Mouse (Mus musculus) CD4-positive helper T cell, adult 2 months (primary cell): Measurements from ENCODE around the gene Arid1b.

Source experiments
- DNase-seq: peaks from one replicate; pipeline ENCODE4 v3.0.0-alpha.2; 2012; ENCODE audit warnings: low read depth, missing footprints, low spot score

The Arid1b gene

DNA sequence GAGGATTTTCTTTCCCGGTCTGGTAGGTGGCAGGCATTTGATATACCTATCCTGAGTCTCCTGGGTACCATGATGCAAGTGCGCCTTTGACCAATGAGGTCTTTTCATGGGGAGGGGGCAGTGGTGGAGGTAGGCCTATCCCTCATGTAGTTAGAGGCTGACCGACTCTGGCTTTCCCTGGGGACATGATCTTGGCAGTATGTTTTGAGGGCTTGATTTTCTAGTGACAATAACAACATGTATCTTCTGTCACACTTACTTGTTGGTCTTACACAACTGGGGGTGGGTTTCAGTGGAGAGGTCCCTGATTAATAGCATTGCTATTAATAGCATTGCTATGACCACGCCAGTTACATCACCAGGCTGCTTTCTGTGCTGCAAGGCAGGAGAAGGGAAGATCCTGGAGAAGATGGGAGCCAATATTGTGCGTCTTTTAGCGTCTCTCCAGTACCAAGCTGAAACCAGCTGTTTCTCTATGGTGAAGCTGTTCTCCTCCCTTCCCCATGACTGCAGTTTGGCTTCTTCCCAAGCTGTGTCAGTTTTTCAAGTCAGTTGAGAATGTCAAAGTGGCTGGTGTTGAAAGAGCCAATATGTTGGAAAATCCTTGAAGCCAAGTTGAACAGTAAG is 216.1 kb downstream of the Arid1b start:
- DNase-seq: no peak

DNA sequence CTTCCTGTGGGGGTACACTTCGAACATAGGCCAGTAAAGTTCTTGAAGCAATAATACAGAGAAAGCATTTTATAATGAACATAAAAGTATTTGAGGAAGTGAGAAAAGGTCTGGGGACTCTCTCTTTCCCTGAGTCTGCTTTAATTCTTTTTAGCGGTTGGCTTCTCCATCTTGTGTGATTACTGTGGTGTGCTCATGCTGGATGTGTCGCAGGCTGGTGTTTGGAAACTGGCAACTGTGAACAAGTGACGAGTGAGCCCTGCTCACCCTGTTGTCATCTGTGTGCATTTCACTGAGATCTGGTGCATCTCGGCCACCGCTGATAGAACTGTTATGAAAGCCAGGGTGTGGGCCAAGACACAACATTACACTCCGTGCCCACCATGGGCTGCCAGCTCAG is 216.8 kb downstream of the Arid1b start:
- no peak for DNase-seq

DNA sequence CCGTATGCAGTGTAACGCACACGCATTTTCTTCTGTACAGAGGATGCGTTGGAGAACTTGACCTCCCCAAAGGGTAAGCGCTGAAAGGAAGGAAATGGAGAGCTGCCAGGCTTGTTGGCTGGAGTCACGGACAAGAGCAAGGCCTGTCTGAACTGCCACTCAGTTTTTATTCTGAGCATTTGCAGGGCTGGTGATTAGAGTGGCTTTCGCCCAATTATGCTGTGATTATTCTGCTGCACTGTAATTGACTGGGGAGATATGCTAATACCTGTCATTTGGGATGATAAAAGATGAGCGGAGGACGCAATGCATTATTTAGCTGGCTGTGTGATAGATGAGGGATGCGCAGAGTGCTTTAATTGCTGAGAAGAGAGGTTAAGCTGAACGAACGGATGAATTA is 218.0 kb downstream of the Arid1b start:
- no peak for DNase-seq

DNA sequence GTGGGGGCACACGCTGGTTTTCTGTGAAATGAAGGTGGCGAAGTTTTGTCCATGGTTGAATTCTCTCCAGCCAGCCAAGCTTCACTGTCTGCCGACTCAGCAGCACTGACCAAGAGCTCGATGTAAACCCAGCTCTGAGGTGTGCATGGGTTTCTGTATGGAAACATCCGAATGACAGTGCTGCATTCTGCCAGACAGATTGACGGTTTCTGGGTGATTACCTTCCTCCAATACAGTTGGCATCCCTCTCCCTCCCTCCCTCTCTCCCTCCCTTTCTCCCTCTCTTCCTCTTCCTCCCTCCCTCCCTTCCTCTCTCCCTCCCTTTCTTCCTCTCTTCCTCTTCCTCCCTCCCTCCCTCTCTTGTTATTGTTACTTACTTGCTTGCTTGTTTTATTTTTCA is 219.3 kb downstream of the Arid1b start:
- no peak for DNase-seq

DNA sequence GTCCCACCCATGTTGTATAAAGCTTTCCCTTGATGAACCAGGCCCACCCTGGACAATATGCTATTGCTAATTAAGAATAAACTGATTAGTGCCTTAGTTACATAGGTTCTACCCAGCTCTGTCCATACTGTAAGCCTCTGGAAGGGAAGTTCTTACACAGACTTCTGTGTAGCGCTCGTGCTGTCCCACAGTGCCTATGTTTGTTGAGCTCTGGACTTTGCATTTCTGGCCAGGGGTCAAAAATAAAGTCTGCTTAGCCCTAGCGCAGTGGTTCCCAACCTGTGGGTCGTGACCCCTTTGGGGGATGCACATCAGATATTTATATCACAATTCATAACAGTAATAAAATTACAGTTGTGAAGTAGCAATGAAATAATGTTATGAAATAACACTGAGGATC is 221.2 kb downstream of the Arid1b start:
- no peak for DNase-seq

DNA sequence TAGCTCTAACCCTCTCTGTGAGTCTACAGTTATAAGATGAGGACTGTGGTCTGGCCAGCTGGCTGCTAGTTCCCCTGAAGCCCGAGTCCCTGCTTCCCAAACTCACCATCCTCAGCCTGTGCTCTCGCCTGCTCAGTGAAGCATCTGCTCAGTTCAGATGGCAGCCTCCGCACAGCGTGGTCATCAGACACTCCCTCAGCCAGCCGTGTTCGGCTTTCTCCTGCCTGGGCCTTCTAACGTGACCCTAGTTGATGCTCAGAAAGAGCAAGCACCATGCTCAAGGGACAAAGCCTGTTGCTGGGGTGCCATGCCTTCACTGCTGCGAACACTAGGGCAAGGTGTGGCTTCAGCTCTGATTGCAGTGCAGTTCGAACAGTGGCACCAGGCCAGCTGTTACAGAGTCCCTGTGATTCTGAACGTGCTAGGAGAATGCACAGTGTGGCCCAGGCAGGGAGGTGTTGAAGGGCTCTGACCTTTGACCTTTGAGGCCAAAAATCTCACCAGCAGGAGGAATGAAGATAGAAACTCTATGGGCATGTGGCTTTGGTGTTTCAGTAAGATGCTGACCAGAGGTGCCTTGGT is 222.9 kb downstream of the Arid1b start:
- DNase-seq: no peak

DNA sequence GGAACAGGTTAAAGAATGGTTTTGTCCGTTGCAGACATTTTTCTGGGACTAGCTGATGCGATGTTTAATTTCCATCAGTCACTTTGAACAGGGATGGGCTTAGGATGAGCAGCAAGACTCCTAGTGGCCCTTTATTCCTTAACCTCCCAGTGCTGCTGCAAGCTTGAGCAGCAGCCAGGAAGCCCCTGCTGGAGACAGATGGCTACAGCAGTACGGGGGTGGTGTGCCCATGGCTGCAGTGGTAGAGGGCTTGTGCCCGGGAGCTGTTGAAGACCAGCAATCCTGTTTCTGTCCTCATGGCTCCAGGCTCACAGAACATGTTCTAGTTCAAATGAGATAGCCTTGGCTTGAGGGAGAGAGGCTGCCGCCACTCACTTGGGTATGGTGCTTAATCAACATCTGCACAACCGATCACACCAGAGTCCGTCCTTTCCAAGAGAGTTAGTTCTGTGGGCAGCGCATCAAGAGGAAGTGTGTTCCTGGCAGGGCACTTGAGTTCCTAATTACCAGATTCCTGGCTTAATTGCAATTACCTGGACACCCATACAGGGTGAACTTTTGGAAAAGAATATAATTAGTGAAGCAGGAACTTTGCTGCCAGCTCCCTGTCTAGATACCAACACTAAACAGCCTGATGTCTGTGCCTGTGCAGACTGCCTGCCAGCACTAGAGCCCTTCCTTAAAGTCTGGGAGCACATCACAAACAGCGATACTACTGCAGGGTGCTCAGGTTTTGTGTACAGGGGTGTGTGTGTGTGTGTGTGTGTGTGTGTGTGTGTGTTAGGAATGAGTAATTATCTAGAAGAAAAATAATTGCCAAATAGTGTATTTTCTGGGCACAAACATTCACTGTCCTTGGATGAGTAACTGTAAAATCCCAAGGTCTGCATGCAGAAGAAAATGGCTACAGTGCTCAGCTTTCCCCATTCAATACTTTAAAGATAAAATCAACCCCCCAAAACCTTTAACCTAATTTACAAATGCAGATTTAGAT is 224.0 kb downstream of the Arid1b start:
- no peak for DNase-seq

DNA sequence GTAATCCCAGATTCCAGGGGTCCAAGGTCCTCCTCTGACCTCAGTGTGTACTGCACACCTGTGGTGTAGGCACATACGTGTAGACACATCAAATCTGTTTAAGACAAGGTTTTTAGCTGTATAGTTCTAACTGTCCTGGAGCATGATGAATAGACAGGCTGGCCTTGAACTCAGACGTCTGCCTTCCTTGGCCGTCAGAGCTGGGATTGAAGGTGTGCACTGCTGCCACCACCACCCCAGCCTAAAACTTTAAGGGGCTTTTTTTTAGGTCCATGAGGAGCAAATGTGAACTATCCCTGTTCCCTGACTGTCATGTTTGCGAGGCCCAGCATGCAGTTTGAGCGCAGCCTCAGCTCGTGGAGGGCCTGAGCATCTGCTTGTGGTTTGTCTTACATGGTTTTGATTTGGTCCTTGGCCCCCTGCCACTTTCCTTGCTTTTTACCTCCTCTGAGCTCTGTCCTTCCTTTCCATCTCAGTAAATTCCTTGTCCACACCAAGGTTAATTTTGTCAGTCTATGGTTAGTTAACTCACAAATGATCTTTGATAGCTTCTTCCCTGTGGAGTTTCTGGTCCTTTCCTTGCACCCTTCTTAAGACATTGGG is 224.9 kb downstream of the Arid1b start:
- no peak for DNase-seq

DNA sequence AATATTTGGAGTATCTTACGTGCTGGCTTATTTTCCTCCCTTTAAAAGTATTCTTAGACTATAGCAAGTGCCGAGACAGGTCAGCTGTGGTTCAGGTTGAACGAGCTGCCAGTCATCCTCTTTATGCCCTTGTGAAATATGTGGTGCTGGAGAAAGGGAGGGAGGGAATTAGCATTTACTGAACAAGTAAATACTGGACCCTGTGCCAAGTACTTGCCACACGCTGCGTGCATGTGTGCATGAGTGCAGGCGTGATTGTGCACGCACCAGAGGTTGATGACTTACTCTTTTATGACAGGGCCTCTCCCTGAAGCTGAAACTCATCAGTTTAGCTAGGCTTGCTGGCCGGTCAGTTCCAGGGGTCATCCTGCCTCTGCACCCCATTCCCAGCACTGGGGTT is 226.9 kb downstream of the Arid1b start:
- DNase-seq: no peak

DNA sequence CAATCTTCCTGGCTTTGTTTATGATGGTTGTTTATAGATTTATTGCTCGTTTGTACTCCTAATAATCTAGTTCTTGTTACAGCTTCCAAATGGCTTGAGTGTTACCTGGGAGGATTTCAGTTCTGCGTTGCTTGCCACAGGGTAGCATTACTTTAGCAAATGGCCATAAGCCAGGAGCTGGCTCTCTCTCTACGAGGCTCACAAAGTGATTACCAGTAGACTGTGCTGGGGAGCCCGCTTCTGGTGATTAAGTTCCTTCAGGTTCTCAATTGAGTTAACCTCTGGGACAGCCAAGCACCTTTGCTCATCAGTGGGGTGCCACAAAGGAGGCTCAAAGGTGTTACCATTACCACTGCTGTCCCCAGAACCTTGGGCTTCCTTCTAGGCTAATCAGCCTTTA is 227.4 kb downstream of the Arid1b start:
- no peak for DNase-seq

DNA sequence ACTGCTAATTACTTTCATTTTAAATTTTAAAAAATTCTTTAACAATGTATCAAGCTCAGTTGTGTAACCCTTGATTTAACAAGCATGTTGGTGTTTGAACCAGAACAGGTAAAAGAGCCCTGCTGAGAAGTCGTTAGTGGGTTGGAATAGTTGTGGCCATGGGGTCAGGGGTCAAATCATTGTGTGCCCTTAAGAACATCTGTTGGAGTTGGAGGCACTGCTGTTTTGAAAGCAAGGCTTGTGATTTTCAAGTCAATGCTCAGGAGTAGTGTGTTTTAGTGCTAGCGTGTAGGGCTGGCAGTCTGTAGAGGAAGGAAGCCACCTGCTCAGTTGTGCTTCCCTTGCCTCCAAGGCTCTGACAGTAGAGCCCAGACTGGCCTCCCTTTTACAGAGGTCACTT is 228.7 kb downstream of the Arid1b start:
- no peak for DNase-seq

DNA sequence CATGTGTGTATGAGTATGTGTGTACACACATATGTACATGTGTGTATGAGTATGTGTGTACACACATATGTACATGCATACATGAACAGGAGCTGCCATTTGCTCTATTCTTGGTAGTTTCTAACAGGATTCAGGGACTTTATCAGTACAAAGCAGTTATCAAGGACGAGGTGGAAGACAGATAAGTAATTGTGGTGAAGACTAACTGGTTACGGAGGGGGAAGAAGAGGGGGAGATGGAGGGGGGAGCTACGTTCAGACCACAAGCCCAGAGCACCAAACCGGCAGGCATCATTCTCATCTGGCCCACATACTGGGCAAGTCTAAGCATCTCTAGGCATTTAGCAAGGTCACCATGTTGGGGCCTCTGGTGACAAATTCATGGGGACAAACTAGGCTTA is 230.8 kb downstream of the Arid1b start:
- no peak for DNase-seq

DNA sequence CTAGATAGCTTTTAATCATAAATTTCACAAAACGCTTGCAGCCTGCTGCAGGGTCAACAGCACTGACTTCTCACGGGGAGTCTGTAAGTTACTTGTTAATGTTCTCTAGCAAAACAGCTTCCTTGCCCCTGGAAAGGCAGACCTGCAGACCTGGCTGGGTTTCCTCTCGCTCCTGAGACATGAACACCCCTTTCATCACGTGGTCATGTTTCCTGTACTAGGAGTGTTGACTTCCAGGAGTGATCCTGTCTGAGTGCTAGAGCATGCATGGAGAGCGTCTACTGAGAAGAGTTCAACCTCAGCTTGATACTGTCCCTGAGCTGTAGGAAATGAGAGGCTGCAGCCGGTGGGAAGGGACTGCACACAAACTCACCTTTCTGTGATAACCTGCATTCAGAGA is 233.0 kb downstream of the Arid1b start:
- no peak for DNase-seq

DNA sequence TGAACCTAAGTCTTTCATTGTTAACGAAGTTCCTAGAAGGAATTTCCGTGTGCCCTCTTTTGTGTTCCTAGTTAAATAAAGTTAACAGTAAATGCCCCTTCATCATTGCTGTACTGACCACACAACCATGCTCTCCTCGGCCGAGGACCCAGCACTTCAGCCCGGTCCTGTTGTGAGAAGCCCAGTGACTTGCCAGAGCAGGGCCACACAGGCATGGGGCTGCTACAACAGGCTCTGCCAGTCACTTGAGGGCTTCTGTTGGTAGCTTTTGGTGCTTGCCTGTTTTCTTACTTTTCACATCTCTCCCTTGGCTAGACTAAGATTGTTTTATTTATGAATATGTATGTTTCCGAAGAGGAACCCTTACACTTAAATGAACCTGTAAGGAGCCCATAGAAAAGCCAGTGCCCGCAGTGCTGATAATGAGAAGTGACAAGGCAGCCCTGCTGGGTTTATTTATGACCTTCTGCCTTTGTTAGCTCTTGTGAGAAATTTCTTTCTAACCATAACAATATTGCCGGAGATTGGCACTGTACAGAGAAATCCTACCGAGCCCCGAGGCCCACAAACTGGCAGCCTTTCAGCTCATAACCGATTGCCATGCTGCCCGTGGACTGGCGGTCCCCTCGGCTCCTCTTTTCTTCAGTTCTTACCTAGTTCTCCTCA is 234.0 kb downstream of the Arid1b start:
- DNase-seq: no peak

DNA sequence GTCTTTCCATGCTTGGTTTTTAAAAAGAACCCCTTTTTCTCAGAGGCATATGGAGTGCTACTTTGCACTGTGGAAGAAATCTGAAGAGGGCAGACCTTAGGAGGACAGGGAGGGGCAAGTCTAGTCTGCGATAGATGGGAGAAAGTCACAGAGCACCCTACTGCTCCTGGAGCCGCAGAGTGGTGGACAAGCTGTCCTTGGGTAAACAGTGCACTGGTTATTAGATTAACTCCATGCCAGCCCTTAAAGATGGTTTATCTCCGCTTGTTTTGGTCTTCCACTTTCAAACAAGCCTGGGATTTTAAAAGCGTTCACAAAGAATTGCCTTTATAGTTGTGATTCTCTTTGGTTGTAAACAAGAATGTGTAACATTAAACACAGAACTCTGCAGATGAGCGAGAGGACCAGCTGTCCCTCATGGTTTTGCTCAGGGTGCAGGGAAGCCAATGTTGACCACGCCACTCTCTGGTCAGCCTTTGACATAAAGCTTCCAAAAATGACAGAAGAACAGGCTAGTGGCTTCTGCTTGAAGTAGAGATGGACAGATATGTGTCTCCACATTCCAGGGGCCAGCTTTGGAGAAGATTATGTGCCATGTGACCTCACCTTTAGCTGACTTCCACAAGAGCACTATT is 234.6 kb downstream of the Arid1b start:
- no peak for DNase-seq

DNA sequence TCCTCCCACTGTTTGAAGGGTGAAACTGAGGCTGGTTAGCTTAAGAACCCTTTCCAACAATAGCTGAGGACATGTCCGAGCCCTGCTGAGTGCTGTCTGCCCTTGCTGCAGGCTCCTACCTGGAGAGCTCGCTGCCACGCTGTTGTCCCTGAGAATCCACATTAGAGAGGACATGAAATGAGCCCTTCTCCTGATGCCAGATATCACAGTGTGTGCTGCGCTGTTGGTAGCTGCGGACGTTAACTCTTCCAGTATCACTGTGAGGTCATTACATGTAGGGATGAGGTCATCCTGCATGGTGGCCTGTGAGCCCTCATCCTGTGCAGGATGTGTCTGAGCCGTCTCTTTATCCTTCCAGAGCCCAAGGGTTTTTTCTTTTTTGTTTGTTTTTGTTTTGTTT is 235.9 kb downstream of the Arid1b start:
- no peak for DNase-seq

DNA sequence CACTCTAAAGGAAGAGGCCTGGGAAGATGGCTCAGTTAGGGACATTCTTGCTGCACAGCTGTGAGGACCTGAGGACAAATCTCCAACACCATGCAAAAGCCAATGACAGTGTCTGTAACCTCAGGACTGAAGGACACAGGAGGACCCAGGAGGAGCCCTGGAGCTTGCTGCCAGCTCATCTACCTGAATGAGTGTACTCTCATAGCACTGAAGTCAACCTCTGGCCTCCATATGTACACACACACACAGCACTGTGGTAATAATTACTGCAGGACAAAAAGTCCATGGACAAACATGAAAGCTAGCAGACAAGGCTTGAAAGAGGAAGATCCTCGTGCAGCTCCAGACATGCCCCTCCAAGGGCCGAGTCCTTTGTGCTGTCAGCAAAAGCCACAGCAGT is 238.0 kb downstream of the Arid1b start:
- no peak for DNase-seq

DNA sequence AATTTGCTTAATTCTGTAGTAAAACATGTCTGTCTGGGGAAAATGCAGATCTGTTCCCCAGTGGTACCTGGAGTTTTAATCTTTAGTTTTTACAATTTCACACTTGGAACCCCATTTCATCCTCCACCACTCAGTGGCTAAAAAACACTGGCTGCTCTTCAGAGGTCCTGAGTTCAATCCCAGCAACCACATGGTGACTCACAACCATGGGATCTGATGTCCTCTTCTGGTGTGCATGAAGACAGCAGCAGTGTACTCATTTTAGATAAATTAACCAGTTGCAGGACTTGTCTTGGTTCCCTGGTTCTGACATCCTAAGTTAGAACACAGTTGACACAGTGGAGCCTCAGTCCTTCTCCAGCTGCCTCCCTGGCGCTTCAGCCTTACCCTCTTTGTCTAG is 239.9 kb downstream of the Arid1b start:
- no peak for DNase-seq

DNA sequence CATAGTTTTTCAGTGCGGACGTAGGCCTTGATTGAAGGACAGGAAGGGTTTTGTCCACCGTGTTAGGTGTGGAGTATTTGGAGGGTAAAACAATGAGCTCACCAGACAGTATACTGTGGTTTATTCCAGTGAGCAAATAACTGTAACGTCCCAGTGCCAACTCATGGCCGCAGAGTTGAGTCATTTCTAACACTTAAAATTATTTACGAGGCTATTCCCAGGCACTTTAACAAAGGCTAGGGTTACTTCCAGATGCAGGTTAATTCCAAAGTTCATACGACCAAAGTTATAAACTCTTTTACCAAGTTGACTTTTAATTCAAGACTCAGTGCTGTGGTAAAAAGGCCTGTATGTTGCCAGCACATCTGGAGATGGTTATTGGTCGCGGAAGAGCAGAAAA is 240.9 kb downstream of the Arid1b start:
- no peak for DNase-seq

DNA sequence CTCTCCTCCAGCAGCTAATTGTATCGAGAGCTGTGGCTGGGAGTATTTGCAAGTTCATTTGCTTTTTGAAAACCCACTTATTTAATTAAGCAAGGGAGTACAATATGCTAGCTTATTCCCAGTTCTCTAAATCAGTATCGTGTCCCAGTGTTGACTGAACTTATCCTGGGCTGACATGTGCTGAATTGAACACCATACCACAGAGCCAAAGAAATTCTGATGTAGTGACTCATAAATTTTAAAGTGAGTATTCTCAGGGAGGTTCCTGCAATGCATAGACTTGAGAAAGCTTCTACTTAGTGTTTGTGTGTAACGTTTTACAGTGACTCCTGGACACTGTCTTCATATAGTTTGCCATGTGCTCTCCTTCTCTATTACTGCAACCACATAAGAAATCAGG is 243.6 kb downstream of the Arid1b start:
- no peak for DNase-seq
